Mouse (Mus musculus) colon, adult 2 months (tissue): ENCODE measurements around the gene Stx1a. TPM values are rescaled to one million over a fixed set of nuclear protein-coding genes. Genes with fewer than 3 reads are reported as not detected.

ENCODE experiments used
- polyA plus RNA-seq: library from polyadenylated mRNA; depleted of rRNA; stranded (reverse); fragments of >200 nt; gene quantifications from 2 replicates; pipeline ENCODE4 v1.2.3, GENCODE M21; 2012; rRNA removed

Stx1a gene
- 8.4 and 9.9 TPM in 2 replicates for polyA plus RNA-seq

GRCm38 (mm10) chr5:135023344-135024173 lies at the start of gene Stx1a:
Gene Stx1a, plus strand, starts transcription at chr5:135023482.

GRCm38 (mm10) chr5:134985633-134986297 lies 37.5 kb upstream of the Stx1a start, which contains the start of gene Cldn3:
Gene Cldn3, plus strand, starts transcription at chr5:134986214.

GRCm38 (mm10) chr5:135008671-135009589 lies 14.4 kb upstream of the Stx1a start, which contains the start of gene Abhd11:
Gene Abhd11, plus strand, starts transcription at chr5:135009152.

GRCm38 (mm10) chr5:135063629-135064381 lies 40.5 kb downstream of the Stx1a start, which contains the start of gene Dnajc30:
Gene Dnajc30, plus strand, starts transcription at chr5:135064202.

GRCm38 (mm10) chr5:135064909-135065446 lies 41.7 kb downstream of the Stx1a start, which contains the start of gene Bud23:
Gene Bud23, minus strand, starts transcription at chr5:135064959.

GRCm38 (mm10) chr5:135077564-135078481 lies 54.5 kb downstream of the Stx1a start, which contains the start of gene Vps37d:
Gene Vps37d, minus strand, starts transcription at chr5:135078266.

GRCm38 (mm10) chr5:135089653-135090052 lies 66.4 kb downstream of the Stx1a start, which contains the start of gene Mlxipl:
Gene Mlxipl, plus strand, starts transcription at chr5:135089890.

Other genes with a start within 250 kb of the Stx1a start
- gene Tmem270, start 116.7 kb upstream of the Stx1a start, polyA plus RNA-seq, result not detected in 2 replicates
- gene Cldn13, start 108.0 kb upstream of the Stx1a start, polyA plus RNA-seq, result 0.17 TPM in 1 of 2 replicates, not detected in the other
- 14.2 and 20.2 TPM in 2 replicates for gene Mettl27, start 91.1 kb upstream of the Stx1a start, polyA plus RNA-seq
- gene Cldn4, start 76.5 kb upstream of the Stx1a start, polyA plus RNA-seq, result 171 and 209 TPM in 2 replicates
- 2,205 and 2,501 TPM in 2 replicates for gene Cldn3, start 37.3 kb upstream of the Stx1a start, polyA plus RNA-seq
- gene Abhd11, start 14.3 kb upstream of the Stx1a start, polyA plus RNA-seq, result 132 and 144 TPM in 2 replicates
- gene Dnajc30, start 40.7 kb downstream of the Stx1a start, polyA plus RNA-seq, result 46.0 and 58.3 TPM in 2 replicates
- 54.6 and 73.2 TPM in 2 replicates for gene Bud23, start 41.5 kb downstream of the Stx1a start, polyA plus RNA-seq
- gene Vps37d, start 54.8 kb downstream of the Stx1a start, polyA plus RNA-seq, result 3.1 and 4.0 TPM in 2 replicates
- gene Mlxipl, start 66.4 kb downstream of the Stx1a start, polyA plus RNA-seq, result 43.4 and 51.1 TPM in 2 replicates
- gene Tbl2, start 126.2 kb downstream of the Stx1a start, polyA plus RNA-seq, result 8.5 and 11.8 TPM in 2 replicates
- gene Bcl7b, start 144.8 kb downstream of the Stx1a start, polyA plus RNA-seq, result 27.8 and 32.4 TPM in 2 replicates
- 16.3 and 18.2 TPM in 2 replicates for gene Baz1b, start 163.8 kb downstream of the Stx1a start, polyA plus RNA-seq
- 8.6 and 14.8 TPM in 2 replicates for gene Fzd9, start 227.7 kb downstream of the Stx1a start, polyA plus RNA-seq